ENCODE assay signal across 19 mouse cellular contexts in the genomic region with DNA sequence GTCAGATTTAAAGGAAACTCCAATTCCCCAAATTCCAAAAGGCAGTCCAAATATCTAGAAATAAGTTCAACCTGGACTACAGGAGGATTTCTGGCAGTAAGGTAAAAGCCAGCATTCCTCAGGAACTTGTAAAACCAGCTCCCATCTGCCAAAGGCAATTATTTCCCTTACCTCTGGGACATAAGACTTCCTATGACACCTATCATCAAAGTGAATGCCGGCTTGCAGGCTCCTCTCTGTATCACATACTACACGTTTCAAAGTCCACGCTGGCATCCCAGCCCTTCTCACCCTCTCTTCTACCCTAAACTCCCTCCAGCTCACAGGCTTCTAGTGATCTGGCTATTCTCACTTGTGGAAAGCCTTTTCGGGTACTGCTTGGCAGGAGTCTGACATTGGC.
A peak's percentile ranks its signal among the peaks of the same experiment; 100 is the strongest.
DNase-seq lines count a peak whose midpoint lies in the region; ATAC-seq and TF ChIP-seq lines count a peak whose summit lies in the region.
"Had no signal": no experiment of that assay in that cellular context is flagged by ENCODE, and none has a peak within 500 bp of the region (broad histone marks: within the 10 kb centered on the region; RNA-seq: fewer than 3 reads in every experiment).

No protein-coding gene starts in this region.

- no peak overlapping the region for H3K4me3 ChIP-seq in kidney, embryonic 16.5 days (ENCODE audit: low read length)
- no peak overlapping the region for H3K4me3 ChIP-seq in intestine, embryonic 15.5 days (replicated peaks)
- no peak overlapping the region for H3K4me3 ChIP-seq in stomach, postnatal 0 days (ENCODE audit: low read depth, low read length)
- no peak overlapping the region for H3K4me3 ChIP-seq in liver, embryonic 12.5 days
- H3K4me3 ChIP-seq: forebrain, embryonic 15.5 days; heart, embryonic 10.5 days; hindbrain, embryonic 12.5 days had no signal

- H3K36me3 ChIP-seq in kidney, embryonic 16.5 days (ENCODE audit: insufficient read depth, low read length): no peaks in the 10 kb centered on the region
- no peaks in the 10 kb centered on the region for H3K36me3 ChIP-seq in intestine, embryonic 15.5 days
- no peaks in the 10 kb centered on the region for H3K36me3 ChIP-seq in stomach, postnatal 0 days (ENCODE audit: control insufficient read depth, insufficient read depth, low read length)
- H3K36me3 ChIP-seq in liver, embryonic 12.5 days: no peaks in the 10 kb centered on the region
- H3K36me3 ChIP-seq: forebrain, embryonic 15.5 days; heart, embryonic 10.5 days; hindbrain, embryonic 12.5 days had no signal

- H3K9ac ChIP-seq in kidney, embryonic 16.5 days (replicated peaks; ENCODE audit: low read length): no peak overlapping the region
- H3K9ac ChIP-seq in intestine, embryonic 15.5 days: no peak overlapping the region
- H3K9ac ChIP-seq in stomach, postnatal 0 days (ENCODE audit: low read length): no peak overlapping the region
- H3K9ac ChIP-seq in liver, embryonic 12.5 days: no peak overlapping the region
- H3K9ac ChIP-seq: forebrain, embryonic 15.5 days; hindbrain, embryonic 12.5 days had no signal

- WGBS in kidney, embryonic 16.5 days: 58% methylated on average over 4 of the region's 4 CpGs
- WGBS in intestine, embryonic 15.5 days: 37% methylated on average over 4 of the region's 4 CpGs
- WGBS in stomach, postnatal 0 days: 46% methylated on average over 4 of the region's 4 CpGs
- WGBS in liver, embryonic 12.5 days (ENCODE audit: insufficient replicate concordance): 58% methylated on average over 4 of the region's 4 CpGs

- H3K27ac ChIP-seq in kidney, embryonic 16.5 days (ENCODE audit: low read length): peak overlapping the region; percentile 21; the same call in 1 of the 2 replicates
- H3K27ac ChIP-seq in intestine, embryonic 15.5 days: no peak overlapping the region
- H3K27ac ChIP-seq in stomach, postnatal 0 days (replicated peaks): 0 out of 2 replicates have a peak overlapping the region, but pooled peaks have one; percentile 45
- H3K27ac ChIP-seq in liver, embryonic 12.5 days: no peak overlapping the region
- H3K27ac ChIP-seq: forebrain, embryonic 15.5 days; heart, embryonic 10.5 days; hindbrain, embryonic 12.5 days had no signal

- TF ChIP-seq CTCF in stomach, postnatal 0 days (IDR thresholded peaks at IDR 0.05; ENCODE audit: low read depth): no peak

- H3K4me2 ChIP-seq in kidney, embryonic 16.5 days (replicated peaks; ENCODE audit: low read depth, low read length): no peak overlapping the region
- no peak overlapping the region for H3K4me2 ChIP-seq in intestine, embryonic 15.5 days (replicated peaks)
- no peak overlapping the region for H3K4me2 ChIP-seq in stomach, postnatal 0 days (replicated peaks; ENCODE audit: low read depth)
- H3K4me2 ChIP-seq in liver, embryonic 12.5 days: no peak overlapping the region
- H3K4me2 ChIP-seq: forebrain, embryonic 15.5 days; hindbrain, embryonic 12.5 days had no signal

- no peak for ATAC-seq in kidney, embryonic 16.5 days (ENCODE audit: low FRiP score, low TSS enrichment)
- ATAC-seq in intestine, embryonic 15.5 days: peak; percentile 76
- ATAC-seq in stomach, postnatal 0 days (ENCODE audit: low FRiP score, low TSS enrichment): no peak
- no peak for ATAC-seq in liver, embryonic 12.5 days
- ATAC-seq: activated CD4-positive, CD25-positive, alpha-beta regulatory T cell, adult 4 months; forebrain, embryonic 15.5 days had no signal

- H3K27me3 ChIP-seq in kidney, embryonic 16.5 days (ENCODE audit: insufficient read depth, low read length): no peaks in the 10 kb centered on the region
- H3K27me3 ChIP-seq in intestine, embryonic 15.5 days (replicated peaks): no peaks in the 10 kb centered on the region
- H3K27me3 ChIP-seq in stomach, postnatal 0 days (ENCODE audit: control insufficient read depth, insufficient read depth, low read length): no peaks in the 10 kb centered on the region
- no peaks in the 10 kb centered on the region for H3K27me3 ChIP-seq in liver, embryonic 12.5 days (replicated peaks)
- H3K27me3 ChIP-seq: forebrain, embryonic 15.5 days; hindbrain, embryonic 12.5 days had no signal

- TF ChIP-seq EP300 in stomach, postnatal 0 days (optimal IDR thresholded peaks at IDR 0.05): no peak

- H3K9me3 ChIP-seq in kidney, embryonic 16.5 days (ENCODE audit: low read length): no peaks in the 10 kb centered on the region
- H3K9me3 ChIP-seq in intestine, embryonic 15.5 days: no peaks in the 10 kb centered on the region
- H3K9me3 ChIP-seq in stomach, postnatal 0 days (ENCODE audit: control insufficient read depth, low read length): no peaks in the 10 kb centered on the region
- no peaks in the 10 kb centered on the region for H3K9me3 ChIP-seq in liver, embryonic 12.5 days (replicated peaks)
- H3K9me3 ChIP-seq: forebrain, embryonic 15.5 days; heart, embryonic 10.5 days; hindbrain, embryonic 12.5 days had no signal

- DNase-seq in kidney, adult 18-20 months: no peak
- peak; percentile 23 for DNase-seq in ZHBTc4 (ENCODE audit: low read depth, low spot score)
- DNase-seq in stomach, postnatal 0 days (ENCODE audit: low spot score): peak; percentile 13
- no peak for DNase-seq in embryo, embryonic 9.5 days (ENCODE audit: extremely low spot score)
- DNase-seq: adrenal gland, postnatal 14 days; cerebellum, adult 11-12 months; cerebellum, adult 9-10 months; cerebellum, postnatal 25 days; gastrocnemius, postnatal 10 days; heart, adult 18-20 months; heart, postnatal 10 days; heart, postnatal 4 days had no signal

- no peaks in the 10 kb centered on the region for H3K4me1 ChIP-seq in kidney, embryonic 16.5 days (ENCODE audit: insufficient read depth, low read length)
- H3K4me1 ChIP-seq in intestine, embryonic 15.5 days (replicated peaks): no peaks in the 10 kb centered on the region
- H3K4me1 ChIP-seq in stomach, postnatal 0 days (replicated peaks; ENCODE audit: control insufficient read depth, insufficient read depth): no peaks in the 10 kb centered on the region
- H3K4me1 ChIP-seq in liver, embryonic 12.5 days: no peaks in the 10 kb centered on the region
- H3K4me1 ChIP-seq: forebrain, embryonic 15.5 days; heart, embryonic 10.5 days; hindbrain, embryonic 12.5 days had no signal

Comparison
In these comparisons a context has a peak if more than half of its experiments do, and no peak if none do; other contexts are left out.
1. H3K27ac ChIP-seq: peak in kidney, embryonic 16.5 days (single experiment) and stomach, postnatal 0 days (single experiment); none in intestine, embryonic 15.5 days (single experiment) and liver, embryonic 12.5 days (single experiment).
2. DNase-seq: peak in ZHBTc4 (single experiment) and stomach, postnatal 0 days (single experiment); none in kidney, adult 18-20 months (single experiment) and embryo, embryonic 9.5 days (single experiment).